Mouse (Mus musculus) limb, embryonic 11.5 days (tissue): ENCODE measurements at regions not wholly inside any gene's neighbourhood (a gene's known extent, or its start where the extent isn't known, plus 50 kb on each side); places are given as distances from the start of the nearest gene placed in this dataset.

ENCODE experiments used
- ATAC-seq: fragments of 200-750 bp; cut with Nextera tagmentation; 2 replicates; pipeline ENCODE4 v1.8.0; 2017; ENCODE audit warnings: low read depth; ENCODE audit not compliant: insufficient number of reproducible peaks, low FRiP score, low TSS enrichment
- DNase-seq: peaks from one replicate; pipeline ENCODE4 v3.0.0-alpha.2; 2015; ENCODE audit warnings: low spot score
- H3K27ac ChIP-seq: fragments of 300-500 bp; sonication (generic); replicated peaks from 2 replicates; pipeline ENCODE4 v1.5.1; 2014; ENCODE audit warnings: low read depth, mild to moderate bottlenecking, low read length
- H3K27me3 ChIP-seq: fragments of 300-500 bp; sonication (generic); 2 replicates; pipeline ENCODE4 v1.6.1; 2014; ENCODE audit warnings: mild to moderate bottlenecking, low read length, mixed read lengths; ENCODE audit not compliant: control insufficient read depth, insufficient read depth
- H3K36me3 ChIP-seq: fragments of 300-500 bp; sonication (generic); 2 replicates; pipeline ENCODE4 v1.6.1; 2014; ENCODE audit warnings: mild to moderate bottlenecking, low read length, moderate library complexity, mixed read lengths; ENCODE audit not compliant: control insufficient read depth, insufficient read depth
- H3K4me1 ChIP-seq: fragments of 300-500 bp; sonication (generic); 2 replicates; pipeline ENCODE4 v1.6.1; 2014; ENCODE audit warnings: low read length, mixed read lengths; ENCODE audit not compliant: control insufficient read depth, insufficient read depth
- H3K4me2 ChIP-seq: fragments of 300-500 bp; sonication (generic); 2 replicates; pipeline ENCODE4 v1.6.1; 2014; ENCODE audit warnings: low read depth, mild to moderate bottlenecking, moderate library complexity; ENCODE audit not compliant: severe bottlenecking
- H3K4me3 ChIP-seq: fragments of 300-500 bp; sonication (generic); 2 replicates; pipeline ENCODE4 v1.5.1; 2014; ENCODE audit warnings: low read depth, low read length
- H3K9ac ChIP-seq: fragments of 300-500 bp; sonication (generic); 2 replicates; pipeline ENCODE4 v1.6.1; 2014; ENCODE audit warnings: mild to moderate bottlenecking, low read length
- H3K9me3 ChIP-seq: fragments of 300-500 bp; sonication (generic); 2 replicates; pipeline ENCODE4 v1.6.1; 2016; ENCODE audit warnings: low read length; ENCODE audit not compliant: control insufficient read depth
- WGBS: fragments of 180-500 bp; shearing (Covaris S2); extraction: QIAGEN DNeasy Blood & Tissue Kit; methylation state at CpG from one replicate; pipeline ENCODE4 v1.1.7; 2014; 5-methylcytosine and 5-hydroxymethylcytosine counted together

DNA sequence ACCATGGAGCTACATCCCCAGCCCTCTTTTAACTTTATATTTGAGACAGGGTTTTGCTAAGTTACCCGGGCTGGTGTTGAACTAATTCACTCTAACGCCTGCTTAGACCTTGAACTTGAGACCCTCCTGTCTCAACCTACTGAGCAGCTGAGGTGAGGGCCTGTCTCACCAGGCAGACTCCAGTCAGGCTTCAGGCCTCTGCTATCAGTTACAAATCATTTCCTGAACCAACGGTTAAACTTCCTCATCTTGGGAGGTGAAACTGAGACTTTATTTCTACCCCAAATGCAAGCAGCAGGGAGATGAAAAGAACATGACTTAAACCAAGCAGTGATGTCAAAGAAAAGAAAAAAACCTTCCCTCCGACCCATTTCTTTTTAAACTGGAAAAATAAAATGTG is 183.5 kb downstream of the Sox4 start:
- WGBS = 46% methylated on average over 4 of the region's 4 CpGs
- no peak overlapping the region for H3K4me3 ChIP-seq
- no peak for ATAC-seq
- H3K4me2 ChIP-seq = no peak overlapping the region
- no peak for DNase-seq
- H3K9me3 ChIP-seq = no peaks in the 10 kb centered on the region
- no peaks in the 10 kb centered on the region for H3K27me3 ChIP-seq
- no peak overlapping the region for H3K9ac ChIP-seq
- 0 out of 2 replicates have a peak overlapping the region, but pooled peaks have one; percentile 11 for H3K27ac ChIP-seq
- H3K4me1 ChIP-seq = peaks cover 24% of the 10 kb centered on the region
- H3K36me3 ChIP-seq = no peaks in the 10 kb centered on the region

DNA sequence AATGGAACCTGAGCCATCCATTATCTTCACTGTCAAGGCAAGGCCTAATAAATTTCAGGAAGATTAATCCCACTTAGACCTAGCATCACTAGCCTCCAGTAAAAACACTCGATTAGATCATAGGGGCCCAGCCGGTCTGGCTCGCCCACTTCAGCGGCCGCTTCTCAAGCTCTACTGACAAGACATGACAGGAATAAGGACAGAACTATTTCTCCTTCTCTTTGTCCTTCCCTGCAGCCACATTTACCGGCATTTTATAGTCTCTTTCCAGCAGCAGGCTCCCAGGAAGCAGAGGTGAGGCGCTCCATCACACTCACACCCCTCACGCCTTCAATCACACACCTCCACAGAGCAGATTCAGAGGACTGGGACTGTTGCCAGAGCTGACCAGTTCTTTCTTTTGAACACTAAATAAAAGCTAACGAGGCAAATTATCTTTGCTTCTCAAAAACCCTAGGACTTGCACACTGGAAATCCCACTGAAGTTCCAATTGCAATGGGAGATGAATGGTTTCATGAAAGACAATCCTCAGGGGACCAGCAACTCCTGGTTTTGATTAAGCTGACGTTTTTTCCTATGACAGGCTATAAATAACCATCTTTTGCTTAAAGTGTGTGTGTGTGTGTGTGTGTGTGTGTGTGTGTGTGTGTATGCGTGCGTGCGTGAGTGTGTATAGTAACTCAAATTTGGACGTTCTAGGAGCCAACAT is 184.6 kb downstream of the Sox4 start:
- ATAC-seq (peak; percentile 60; the same call in 1 of the 2 replicates), DNase-seq (peak; percentile 72)
- WGBS = 13% methylated on average over 14 of the region's 14 CpGs
- H3K4me1 ChIP-seq = peaks cover 21% of the 10 kb centered on the region
- no peaks in the 10 kb centered on the region for H3K27me3 ChIP-seq
- no peak overlapping the region for H3K9ac ChIP-seq
- H3K4me2 ChIP-seq = peak overlapping the region; percentile 5; the same call in 1 of the 2 replicates
- H3K9me3 ChIP-seq = no peaks in the 10 kb centered on the region
- no peak overlapping the region for H3K4me3 ChIP-seq
- H3K36me3 ChIP-seq = no peaks in the 10 kb centered on the region
- H3K27ac ChIP-seq = peak overlapping the region; percentile 60; the same call in 1 of the 2 replicates

DNA sequence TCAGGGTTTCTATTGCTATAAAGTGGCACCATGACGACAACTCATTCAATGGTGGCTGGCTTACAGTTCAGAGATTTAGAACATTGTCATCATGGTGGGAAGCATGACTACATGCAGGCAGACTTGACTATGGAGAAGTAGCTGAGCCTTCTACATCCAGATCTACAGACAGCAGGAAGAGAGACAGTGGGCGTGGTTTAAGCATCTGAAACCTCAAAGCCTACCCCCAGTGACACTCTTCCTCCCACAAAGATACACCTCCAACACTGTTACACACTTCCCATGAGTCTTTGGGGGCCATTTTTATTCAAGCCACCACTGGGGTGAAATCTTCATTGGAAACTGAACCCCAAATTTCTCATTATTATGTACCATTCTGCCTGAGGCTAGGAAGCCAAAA is 191.0 kb downstream of the Sox4 start:
- Histone ChIP-seq H3K4me3 (no peak overlapping the region), H3K27ac (no peak overlapping the region), H3K27me3 (no peaks in the 10 kb centered on the region), H3K4me2 (no peak overlapping the region), H3K36me3 (no peaks in the 10 kb centered on the region), H3K9me3 (no peaks in the 10 kb centered on the region), H3K9ac (no peak overlapping the region), H3K4me1 (peaks cover 17% of the 10 kb centered on the region)
- 88% methylated on average over 2 of the region's 2 CpGs for WGBS
- DNase-seq (no peak), ATAC-seq (no peak)

DNA sequence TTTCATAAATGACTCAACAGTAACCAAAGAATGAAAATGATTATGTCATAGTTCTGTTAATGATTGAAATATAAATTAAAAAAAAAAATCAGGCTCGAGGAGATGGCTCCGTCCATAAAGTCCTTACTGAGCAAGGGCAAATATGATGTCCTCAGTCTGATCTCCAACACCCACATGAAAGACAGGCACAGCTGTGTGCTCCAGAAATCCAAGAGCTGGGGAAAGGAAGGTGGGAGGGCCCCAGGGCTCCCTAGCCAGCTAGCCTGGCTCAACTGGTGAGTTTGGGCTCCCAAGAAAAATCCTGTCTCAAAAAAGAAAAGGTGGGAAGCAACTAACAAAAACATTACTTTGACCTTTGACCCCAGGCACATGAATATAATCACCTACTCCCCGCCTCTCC is 194.5 kb downstream of the Sox4 start:
- Histone ChIP-seq H3K9ac (no peak overlapping the region), H3K4me3 (no peak overlapping the region), H3K9me3 (no peaks in the 10 kb centered on the region), H3K4me2 (no peak overlapping the region), H3K27ac (no peak overlapping the region), H3K4me1 (peaks cover 28% of the 10 kb centered on the region), H3K36me3 (no peaks in the 10 kb centered on the region), H3K27me3 (no peaks in the 10 kb centered on the region)
- DNase-seq (no peak), ATAC-seq (no peak)
- WGBS = 32% methylated on average over 3 of the region's 3 CpGs

DNA sequence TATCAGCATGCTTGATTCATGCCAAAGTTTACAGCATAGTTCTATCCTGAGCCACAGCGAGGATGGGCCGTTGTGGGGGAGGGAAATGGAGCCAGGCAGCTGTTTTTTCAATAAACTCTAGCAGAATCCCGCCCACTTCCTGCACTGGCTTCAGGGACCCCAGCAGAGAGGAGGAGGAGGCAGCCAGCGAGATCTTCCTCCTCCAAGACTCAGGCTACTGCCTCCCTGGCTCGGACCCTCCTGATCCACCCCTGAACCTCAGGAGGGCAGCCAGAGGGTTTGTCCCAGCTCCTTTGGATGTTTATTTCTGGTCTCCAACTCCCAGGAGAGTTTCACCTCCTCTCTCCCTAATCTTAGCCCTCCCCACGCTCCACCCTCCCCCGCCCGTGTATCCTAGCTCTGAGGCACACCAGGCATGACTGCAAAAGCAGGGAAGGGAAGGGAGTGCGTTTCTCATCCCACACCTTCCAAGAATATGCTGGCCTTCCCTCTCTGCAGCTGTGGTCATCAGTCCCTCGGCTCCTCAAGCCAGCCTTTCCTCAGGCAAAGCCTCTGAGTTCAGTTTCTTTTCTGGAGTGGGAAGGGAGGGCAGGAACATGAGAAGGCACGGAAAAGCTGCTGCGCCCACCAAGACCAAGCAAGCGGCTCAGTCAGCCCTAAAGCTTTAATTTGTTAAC is 195.5 kb downstream of the Sox4 start:
- DNase-seq = peak; percentile 76
- Histone ChIP-seq H3K27me3 (no peaks in the 10 kb centered on the region), H3K27ac (peak overlapping the region; percentile 86), H3K36me3 (no peaks in the 10 kb centered on the region), H3K4me3 (peak overlapping the region; percentile 19), H3K4me2 (peak overlapping the region; percentile 55), H3K9me3 (no peaks in the 10 kb centered on the region), H3K9ac (no peak overlapping the region), H3K4me1 (peaks cover 33% of the 10 kb centered on the region)
- 0% methylated on average over 13 of the region's 13 CpGs for WGBS
- ATAC-seq = peak; percentile 86

DNA sequence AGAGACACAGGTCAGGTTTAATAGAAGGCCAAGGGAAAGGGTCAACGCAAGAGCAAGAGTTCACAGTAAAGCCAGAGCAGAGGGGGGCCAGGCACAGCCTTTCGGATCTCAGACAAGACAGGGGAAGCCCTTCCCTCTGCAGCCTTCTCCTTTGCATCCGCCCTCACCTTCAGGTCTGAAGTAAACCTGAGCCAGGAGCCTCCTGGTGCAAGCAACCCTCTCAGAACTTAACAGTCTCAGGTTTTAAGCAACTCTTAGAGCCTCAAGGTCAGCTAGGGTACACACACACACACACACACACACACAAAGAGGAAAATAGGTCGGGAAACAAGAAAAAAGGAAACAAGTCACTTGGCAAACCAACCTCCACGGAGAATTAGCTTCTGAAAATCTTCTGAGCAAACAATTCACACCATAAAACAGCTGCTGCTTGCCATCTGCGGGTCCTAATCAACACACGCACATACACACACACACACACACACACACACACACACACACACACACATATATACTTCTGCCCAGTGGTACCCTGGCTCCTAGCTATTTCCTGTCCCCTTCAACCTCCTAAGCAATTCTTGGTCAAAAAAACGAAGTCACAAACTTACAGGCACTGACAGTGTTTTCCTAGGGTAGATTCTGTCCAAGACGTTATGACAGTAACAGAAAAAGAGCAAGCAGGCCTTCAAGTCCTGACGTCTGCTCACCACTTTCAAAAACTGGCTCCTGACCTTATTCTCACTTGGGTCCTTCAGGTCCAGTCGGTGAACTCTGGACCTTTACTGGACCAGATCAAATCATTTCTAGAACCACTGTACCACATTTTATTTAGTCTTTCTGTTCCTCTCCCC is 196.4 kb downstream of the Sox4 start:
- peaks cover 33% of the 10 kb centered on the region for H3K4me1 ChIP-seq
- no peaks in the 10 kb centered on the region for H3K36me3 ChIP-seq
- H3K27me3 ChIP-seq = no peaks in the 10 kb centered on the region
- 8% methylated on average over 11 of the region's 11 CpGs for WGBS
- H3K4me2 ChIP-seq = peak overlapping the region; percentile 55
- H3K9me3 ChIP-seq = no peaks in the 10 kb centered on the region
- ATAC-seq (no peak), DNase-seq (no peak)
- H3K27ac ChIP-seq = peak overlapping the region; percentile 86
- H3K4me3 ChIP-seq = no peak overlapping the region
- H3K9ac ChIP-seq = no peak overlapping the region

DNA sequence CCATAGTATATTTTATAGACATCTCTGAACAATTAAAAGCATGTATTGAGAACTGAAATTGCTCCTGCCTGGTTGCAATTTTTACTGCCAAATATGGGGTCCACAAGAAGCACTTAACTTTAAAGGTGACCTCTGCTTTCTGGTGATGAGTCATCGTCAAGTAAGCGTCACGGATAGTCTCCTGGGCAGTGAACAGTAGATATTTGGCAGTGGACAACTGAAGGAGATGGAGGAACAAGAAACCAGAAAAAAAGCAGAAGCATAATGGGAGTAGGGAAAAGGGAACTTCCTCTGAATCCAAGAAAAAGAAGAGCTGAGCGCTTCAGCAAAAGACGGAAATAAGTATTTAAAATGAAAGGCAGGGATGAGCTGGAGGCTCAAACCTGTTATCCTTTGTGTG is 199.3 kb downstream of the Sox4 start:
- no peak overlapping the region for H3K4me2 ChIP-seq
- no peak overlapping the region for H3K9ac ChIP-seq
- no peaks in the 10 kb centered on the region for H3K9me3 ChIP-seq
- 73% methylated on average over 5 of the region's 5 CpGs for WGBS
- no peak for ATAC-seq
- DNase-seq = no peak
- peaks cover 28% of the 10 kb centered on the region for H3K4me1 ChIP-seq
- H3K4me3 ChIP-seq = no peak overlapping the region
- no peaks in the 10 kb centered on the region for H3K36me3 ChIP-seq
- H3K27ac ChIP-seq = no peak overlapping the region
- no peaks in the 10 kb centered on the region for H3K27me3 ChIP-seq

DNA sequence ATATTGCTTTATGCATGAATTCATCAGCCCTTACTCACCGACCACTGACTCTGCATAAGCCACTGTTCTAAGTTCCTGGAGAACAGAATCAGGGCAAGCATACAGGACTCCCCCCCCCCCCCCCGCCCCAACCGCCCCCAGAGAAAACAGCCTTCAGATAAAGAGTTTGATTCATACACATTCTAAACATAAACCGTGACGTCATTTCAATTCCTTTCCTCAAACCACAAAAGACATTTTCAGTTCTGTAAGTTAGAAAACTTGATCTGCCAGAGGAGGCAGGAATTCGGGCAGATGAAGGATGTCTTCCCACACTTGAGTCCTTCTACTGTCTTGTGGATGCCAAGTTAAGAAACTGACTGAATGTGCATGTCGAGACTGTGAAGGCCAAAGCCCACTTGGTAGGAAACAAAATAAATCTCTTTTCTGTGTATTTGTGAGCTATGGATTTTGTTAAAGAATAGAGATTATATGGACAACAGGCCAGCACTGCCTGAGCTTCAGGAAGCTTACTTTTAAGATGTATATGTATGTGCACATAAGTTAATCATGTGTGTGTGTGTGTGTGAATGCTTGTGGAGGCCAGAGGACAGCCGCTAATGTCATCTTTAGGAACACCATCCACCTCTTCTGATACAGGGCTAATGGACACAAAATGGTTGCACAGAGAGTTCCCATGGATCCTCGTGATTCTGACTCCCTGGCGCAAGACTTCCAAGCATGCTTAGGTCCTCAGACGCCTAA is 202.4 kb downstream of the Sox4 start:
- Histone ChIP-seq H3K4me1 (peaks cover 5% of the 10 kb centered on the region; the same call in 1 of the 2 replicates), H3K27ac (no peak overlapping the region), H3K9me3 (no peaks in the 10 kb centered on the region), H3K27me3 (no peaks in the 10 kb centered on the region), H3K9ac (no peak overlapping the region), H3K4me3 (no peak overlapping the region), H3K36me3 (no peaks in the 10 kb centered on the region), H3K4me2 (no peak overlapping the region)
- DNase-seq (no peak), ATAC-seq (no peak)
- WGBS = 90% methylated on average over 11 of the region's 11 CpGs
